Mouse (Mus musculus) ES-Bruce4 (cell line): Measurements from ENCODE around the gene Rab22a. TPM values are rescaled to one million over a fixed set of nuclear protein-coding genes. Genes with fewer than 3 reads are reported as not detected.

Source experiments
- H3K27ac ChIP-seq: 2 replicates; pipeline ENCODE4 v1.5.1; 2012; ENCODE audit warnings: low read length, inconsistent platforms; ENCODE audit not compliant: insufficient read depth
- H3K27me3 ChIP-seq: 2 replicates; pipeline ENCODE4 v1.6.1; 2012; ENCODE audit warnings: mild to moderate bottlenecking, low read length, inconsistent platforms; ENCODE audit not compliant: control insufficient read depth, poor library complexity, insufficient read depth, severe bottlenecking
- H3K36me3 ChIP-seq: 2 replicates; pipeline ENCODE4 v1.6.1; 2012; ENCODE audit warnings: inconsistent platforms, mild to moderate bottlenecking, low read length, moderate library complexity; ENCODE audit not compliant: control insufficient read depth, poor library complexity, insufficient read depth, severe bottlenecking
- H3K4me1 ChIP-seq: one replicate; pipeline ENCODE4 v1.8.1; 2011; ENCODE audit warnings: low read length; ENCODE audit not compliant: control insufficient read depth, insufficient read depth
- H3K4me3 ChIP-seq: 2 replicates; pipeline ENCODE4 v1.5.1; 2011; ENCODE audit warnings: low read depth, mild to moderate bottlenecking, low read length
- H3K9ac ChIP-seq: 2 replicates; pipeline ENCODE4 v1.6.1; 2012; ENCODE audit warnings: low read depth, mild to moderate bottlenecking, inconsistent platforms; ENCODE audit not compliant: poor library complexity, severe bottlenecking
- H3K9me3 ChIP-seq: replicated peaks from 2 replicates; pipeline ENCODE4 v1.6.1; 2012; ENCODE audit warnings: mild to moderate bottlenecking, low read length, inconsistent platforms; ENCODE audit not compliant: control insufficient read depth, poor library complexity, insufficient read depth, severe bottlenecking
- CTCF ChIP-seq: IDR thresholded peaks from one replicate; pipeline ENCODE4 v1.8.1; 2011; ENCODE audit warnings: low read depth, low read length
- EP300 ChIP-seq: IDR thresholded peaks from 2 replicates; pipeline ENCODE4 v1.6.1; 2011; ENCODE audit warnings: low read depth, low read length; ENCODE audit not compliant: insufficient read depth
- POLR2A ChIP-seq: IDR thresholded peaks from one replicate; pipeline ENCODE4 v1.8.1; 2011; ENCODE audit warnings: low read length; ENCODE audit not compliant: insufficient read depth
- polyA plus RNA-seq: library from polyadenylated mRNA; stranded (reverse); fragments of >200 nt; gene quantifications from 2 replicates; pipeline ENCODE4 v1.2.4, GENCODE M21; 2011; ENCODE audit warnings: low read depth; ENCODE audit not compliant: missing spikeins, insufficient read depth, insufficient read length

Rab22a gene
- polyA plus RNA-seq, 1 experiment: 27.7 TPM

DNA sequence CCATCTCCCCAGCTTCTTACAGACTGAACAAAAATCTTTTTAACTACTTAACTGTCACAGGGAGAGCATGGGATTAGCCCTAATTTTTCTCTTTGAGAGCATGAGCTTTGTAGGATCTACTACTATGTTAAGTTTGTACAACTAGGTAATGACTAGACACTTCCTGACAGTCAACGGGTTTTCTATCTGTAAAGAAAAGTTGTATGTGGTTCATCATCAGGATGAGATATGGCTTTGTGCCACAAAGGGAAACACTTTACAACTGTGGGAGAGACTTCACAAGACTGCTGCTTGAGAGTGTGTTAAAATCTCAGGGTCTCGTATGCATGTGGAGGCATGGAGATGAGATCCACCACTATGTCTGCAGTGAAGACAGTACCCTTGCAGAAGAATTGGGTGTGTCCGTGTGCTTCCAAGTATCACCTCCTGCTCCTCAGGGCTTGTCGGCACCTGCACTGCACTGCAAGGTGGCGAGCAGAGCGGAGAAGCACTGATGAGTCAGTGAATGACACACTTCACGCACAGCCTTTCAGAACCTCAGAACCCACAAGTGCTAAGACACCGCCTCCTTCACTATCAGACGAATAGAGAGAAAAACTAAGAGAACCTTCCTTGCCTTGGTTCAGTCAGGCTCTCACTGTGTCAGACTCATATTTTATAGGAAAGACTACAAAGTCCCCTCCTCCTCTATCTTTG, 2.8 kb downstream of the Rab22a start:
- Histone ChIP-seq H3K4me3 (no peak overlapping the region), H3K4me1 (peaks cover 3% of the 10 kb centered on the region), H3K27ac (no peak overlapping the region), H3K9ac (no peak overlapping the region), H3K36me3 (peaks cover 19% of the 10 kb centered on the region), H3K9me3 (no peaks in the 10 kb centered on the region), H3K27me3 (no peaks in the 10 kb centered on the region)
- TF ChIP-seq CTCF: no peak
- no peak for TF ChIP-seq POLR2A
- TF ChIP-seq EP300: no peak

DNA sequence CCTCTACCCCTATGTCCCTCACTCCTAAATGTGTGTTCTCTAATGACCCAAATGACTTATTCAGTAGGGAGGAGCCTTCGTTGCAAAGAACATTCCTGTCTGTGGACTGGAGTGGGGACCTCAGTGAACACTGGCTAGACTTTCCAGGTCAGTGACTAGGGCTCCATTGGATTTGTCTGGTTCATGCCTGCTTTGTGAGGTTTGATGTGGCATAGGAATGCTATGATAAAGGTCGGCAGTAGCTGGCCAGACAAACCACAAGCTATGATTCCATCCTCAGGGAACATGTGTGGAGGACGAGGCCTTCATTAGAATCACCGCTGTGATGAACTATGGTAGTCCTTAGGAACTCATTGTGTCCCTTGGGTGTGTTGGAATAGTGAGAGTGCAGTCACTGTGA, 5.2 kb downstream of the Rab22a start:
- Histone ChIP-seq H3K9ac (no peak overlapping the region), H3K36me3 (peaks cover 19% of the 10 kb centered on the region), H3K27me3 (no peaks in the 10 kb centered on the region), H3K27ac (no peak overlapping the region), H3K4me1 (peaks cover 3% of the 10 kb centered on the region), H3K9me3 (no peaks in the 10 kb centered on the region), H3K4me3 (no peak overlapping the region)
- no peak for TF ChIP-seq CTCF
- no peak for TF ChIP-seq EP300
- no peak for TF ChIP-seq POLR2A

DNA sequence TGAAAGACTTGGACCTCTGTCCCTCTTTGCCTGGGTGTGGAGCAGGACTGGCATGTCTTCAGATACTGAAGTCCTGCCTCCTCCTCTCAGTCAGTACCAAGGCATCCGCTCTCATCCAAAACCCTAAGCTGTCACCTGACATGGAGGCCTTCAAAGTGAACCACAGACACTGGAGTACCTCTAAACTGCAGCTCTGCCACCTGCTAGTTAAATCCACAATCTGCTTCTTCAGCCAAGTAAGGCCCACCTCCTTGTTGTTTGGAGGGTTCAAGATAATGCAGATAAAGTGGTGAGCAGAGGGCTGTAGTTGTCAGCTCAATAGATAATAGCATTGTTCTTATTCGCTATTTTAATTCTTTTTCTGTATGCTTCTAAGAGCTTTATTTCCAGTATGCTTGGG, 5.7 kb downstream of the Rab22a start:
- no peaks in the 10 kb centered on the region for H3K9me3 ChIP-seq
- TF ChIP-seq POLR2A (no peak), EP300 (no peak), CTCF (no peak)
- H3K27me3 ChIP-seq: no peaks in the 10 kb centered on the region
- H3K4me1 ChIP-seq: peaks cover 3% of the 10 kb centered on the region
- H3K36me3 ChIP-seq: peaks cover 19% of the 10 kb centered on the region
- H3K9ac ChIP-seq: no peak overlapping the region
- no peak overlapping the region for H3K4me3 ChIP-seq
- H3K27ac ChIP-seq: no peak overlapping the region

DNA sequence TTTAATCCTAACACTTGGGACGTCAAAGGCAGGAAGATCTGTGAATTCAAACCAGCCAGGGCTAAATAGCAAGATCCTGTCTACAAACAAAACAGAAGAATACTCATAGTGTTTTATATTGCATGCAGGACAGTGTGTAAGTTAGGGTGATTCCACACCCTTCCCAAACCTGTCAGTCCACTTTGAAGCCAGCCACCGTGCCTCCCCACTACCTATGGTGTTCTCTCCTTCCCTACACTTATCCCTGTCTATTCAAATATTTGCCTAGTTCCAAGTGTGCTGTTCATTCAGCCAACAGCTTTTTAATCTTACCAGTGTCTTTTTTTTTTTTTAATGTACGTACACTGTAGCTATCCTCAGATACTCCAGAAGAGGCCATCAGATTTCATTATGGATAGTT, 7.3 kb downstream of the Rab22a start:
- Histone ChIP-seq H3K9me3 (no peaks in the 10 kb centered on the region), H3K4me1 (no peaks in the 10 kb centered on the region), H3K27ac (no peak overlapping the region), H3K9ac (no peak overlapping the region), H3K27me3 (no peaks in the 10 kb centered on the region), H3K36me3 (peaks cover 17% of the 10 kb centered on the region), H3K4me3 (no peak overlapping the region)
- TF ChIP-seq CTCF (no peak), EP300 (no peak), POLR2A (no peak)

DNA sequence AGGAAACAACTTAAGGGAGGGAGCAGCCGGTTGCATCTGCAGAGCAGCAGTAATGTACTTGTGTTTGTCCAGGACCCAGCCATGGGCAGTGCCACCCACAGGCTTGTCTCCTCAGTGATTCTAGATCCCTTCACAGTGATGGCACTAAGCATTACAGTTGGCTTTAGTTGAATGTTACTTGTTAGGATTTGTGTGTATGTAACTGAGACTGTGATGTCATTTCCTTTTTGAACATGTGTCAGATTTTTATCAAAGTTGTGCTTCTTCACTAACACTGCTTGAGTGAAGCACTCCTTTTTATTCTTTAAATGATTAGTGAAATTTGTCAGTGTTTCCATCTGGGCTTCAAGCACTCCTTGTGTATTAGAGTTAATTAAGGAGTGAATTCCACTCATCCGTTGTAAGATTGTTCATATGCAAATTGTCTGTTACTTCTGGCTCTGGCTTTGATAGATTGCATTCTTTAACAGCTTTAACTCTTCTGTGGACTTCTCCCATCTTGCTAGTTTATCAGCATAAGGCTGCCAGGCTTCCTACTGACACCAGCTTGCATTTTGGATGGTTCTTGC, 12.9 kb downstream of the Rab22a start:
- Histone ChIP-seq H3K9ac (no peak overlapping the region), H3K4me3 (no peak overlapping the region), H3K9me3 (no peaks in the 10 kb centered on the region), H3K27me3 (no peaks in the 10 kb centered on the region), H3K4me1 (no peaks in the 10 kb centered on the region), H3K27ac (no peak overlapping the region), H3K36me3 (peaks cover 2% of the 10 kb centered on the region)
- TF ChIP-seq POLR2A (no peak), CTCF (no peak), EP300 (no peak)

DNA sequence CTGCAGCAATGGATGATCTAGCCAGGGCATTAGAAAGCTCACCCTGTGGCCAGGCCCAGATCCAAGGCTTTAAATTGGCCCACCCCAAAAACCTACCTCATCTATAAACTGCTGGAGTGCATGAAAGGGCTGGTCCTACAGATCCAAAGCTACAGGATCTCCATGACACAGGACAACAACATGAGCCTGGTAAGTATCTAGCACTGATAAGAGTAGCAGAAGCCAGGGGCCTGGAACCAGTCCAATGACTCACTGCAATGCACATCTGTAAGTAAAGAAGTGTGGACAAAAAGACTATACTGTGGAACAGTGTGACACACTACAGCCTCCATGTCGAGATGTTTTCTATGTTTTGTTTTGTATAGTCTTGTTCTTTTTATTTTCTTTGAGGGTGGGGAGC, 13.9 kb downstream of the Rab22a start:
- H3K4me3 ChIP-seq: no peak overlapping the region
- no peak overlapping the region for H3K9ac ChIP-seq
- peaks cover 2% of the 10 kb centered on the region for H3K36me3 ChIP-seq
- H3K9me3 ChIP-seq: no peaks in the 10 kb centered on the region
- H3K27me3 ChIP-seq: no peaks in the 10 kb centered on the region
- TF ChIP-seq POLR2A (no peak), CTCF (no peak), EP300 (no peak)
- no peaks in the 10 kb centered on the region for H3K4me1 ChIP-seq
- H3K27ac ChIP-seq: no peak overlapping the region
